Mouse (Mus musculus) MEL (cell line): ENCODE data around the gene Garem2. TPM values are rescaled to one million over a fixed set of nuclear protein-coding genes. Genes with fewer than 3 reads are reported as not detected.

Experiments
- DNase-seq: peaks from one replicate; pipeline ENCODE4 v3.0.0; 2011; ENCODE audit warnings: low read depth, low spot score
- H3K27ac ChIP-seq: 2 replicates; pipeline ENCODE4 v1.5.1; 2012; ENCODE audit warnings: low read depth, mild to moderate bottlenecking, control low read depth, low read length, moderate library complexity; ENCODE audit not compliant: control insufficient read depth
- H3K27me3 ChIP-seq, 2 experiments: fragments of 150-350 bp in 1 of 2; sonication (generic) in 1 of 2; 2 replicates each; pipeline ENCODE4 v1.6.1; 2012; ENCODE audit warnings: low read length in 2 of 2, mild to moderate bottlenecking in 2 of 2, improper control_type of control experiment in 1 of 2, moderate library complexity in 1 of 2; ENCODE audit not compliant: insufficient read depth in 2 of 2, control insufficient read depth in 1 of 2
- H3K36me3 ChIP-seq, 2 experiments: 2 replicates each; pipeline ENCODE4 v1.6.1; 2012 to 2014; ENCODE audit warnings: low read length in 2 of 2, improper control_type of control experiment in 1 of 2, inconsistent platforms in 1 of 2, mild to moderate bottlenecking in 1 of 2; ENCODE audit not compliant: insufficient read depth in 2 of 2, control insufficient read depth in 1 of 2
- H3K4me1 ChIP-seq, 2 experiments: fragments of 150-350 bp in 1 of 2; sonication (generic) in 1 of 2; 2 replicates each; pipeline ENCODE4 v1.6.1; 2012; ENCODE audit warnings: low read length in 2 of 2, improper control_type of control experiment in 1 of 2, mild to moderate bottlenecking in 1 of 2; ENCODE audit not compliant: insufficient read depth in 2 of 2, control insufficient read depth in 1 of 2
- H3K4me3 ChIP-seq, 2 experiments: fragments of 150-350 bp in 1 of 2; sonication (generic) in 1 of 2; 2 replicates each; pipeline ENCODE4 v1.5.1; 2012; ENCODE audit warnings: low read depth in 2 of 2, low read length in 2 of 2, mild to moderate bottlenecking in 2 of 2, moderate library complexity in 2 of 2, control low read depth in 1 of 2, improper control_type of control experiment in 1 of 2; ENCODE audit not compliant: control insufficient read depth in 1 of 2, insufficient read depth in 1 of 2
- H3K79me2 ChIP-seq: 2 replicates; pipeline ENCODE4 v1.6.1; 2012; ENCODE audit warnings: mild to moderate bottlenecking, low read length, moderate library complexity; ENCODE audit not compliant: control insufficient read depth, poor library complexity, insufficient read depth
- H3K9ac ChIP-seq: 2 replicates; pipeline ENCODE4 v1.6.1; 2012; ENCODE audit warnings: low read depth, mild to moderate bottlenecking, control low read depth, low read length, moderate library complexity; ENCODE audit not compliant: control insufficient read depth, poor library complexity, severe bottlenecking
- H3K9me3 ChIP-seq: fragments of 150-350 bp; sonication (generic); replicated peaks from 2 replicates; pipeline ENCODE4 v1.6.1; 2012; ENCODE audit warnings: mild to moderate bottlenecking, low read length, improper control_type of control experiment, moderate library complexity; ENCODE audit not compliant: insufficient read depth
- BHLHE40 ChIP-seq: IDR thresholded peaks from 2 replicates; pipeline ENCODE4 v1.6.1; 2012; ENCODE audit warnings: low read depth, mild to moderate bottlenecking, inconsistent platforms, low read length, improper control_type of control experiment, borderline replicate concordance
- CHD1 ChIP-seq: IDR thresholded peaks from 2 replicates; pipeline ENCODE4 v1.6.1; 2012; ENCODE audit warnings: low read depth, mild to moderate bottlenecking, inconsistent platforms, low read length, improper control_type of control experiment
- CHD2 ChIP-seq: IDR thresholded peaks from 2 replicates; pipeline ENCODE4 v1.6.1; 2011; ENCODE audit warnings: low read length, improper control_type of control experiment
- CTCF ChIP-seq, 3 experiments: IDR thresholded peaks in 2 of 3; conservative IDR thresholded peaks in 1 of 3; 2 replicates each; pipeline ENCODE4 v1.5.1; 2011 to 2012; ENCODE audit warnings: low read length in 3 of 3, low read depth in 2 of 3, mild to moderate bottlenecking in 2 of 3, improper control_type of control experiment in 1 of 3, inconsistent platforms in 1 of 3, mixed read lengths in 1 of 3, moderate library complexity in 1 of 3; ENCODE audit not compliant: control insufficient read depth in 1 of 3, insufficient read depth in 1 of 3, poor library complexity in 1 of 3, severe bottlenecking in 1 of 3
- E2F4 ChIP-seq: IDR thresholded peaks from 2 replicates; pipeline ENCODE4 v1.6.1; 2011; ENCODE audit warnings: low read depth, low read length, improper control_type of control experiment, borderline replicate concordance
- EP300 ChIP-seq, 2 experiments: IDR thresholded peaks; 2 replicates each; pipeline ENCODE4 v1.6.1; 2011; ENCODE audit warnings: improper control_type of control experiment in 2 of 2, low read length in 2 of 2, low read depth in 1 of 2, mild to moderate bottlenecking in 1 of 2
- ETS1 ChIP-seq: IDR thresholded peaks from 2 replicates; pipeline ENCODE4 v1.6.1; 2012; ENCODE audit warnings: low read depth, mild to moderate bottlenecking, inconsistent platforms, low read length, improper control_type of control experiment, moderate library complexity
- GABPA ChIP-seq: IDR thresholded peaks from 2 replicates; pipeline ENCODE4 v1.6.1; 2012; ENCODE audit warnings: low read depth, mild to moderate bottlenecking, inconsistent platforms, low read length, improper control_type of control experiment, moderate library complexity
- GATA1 ChIP-seq: IDR thresholded peaks from 2 replicates; pipeline ENCODE4 v1.6.1; 2011; ENCODE audit warnings: low read depth, low read length, improper control_type of control experiment
- JUND ChIP-seq: IDR thresholded peaks from 2 replicates; pipeline ENCODE4 v1.6.1; 2011; ENCODE audit warnings: low read depth, mild to moderate bottlenecking, improper control_type of control experiment, low read length
- KAT2A ChIP-seq: conservative IDR thresholded peaks from 2 replicates; pipeline ENCODE4 v1.6.1; 2012; ENCODE audit warnings: low read depth, low read length, improper control_type of control experiment, inconsistent platforms
- MAFK ChIP-seq: IDR thresholded peaks from 2 replicates; pipeline ENCODE4 v1.6.1; 2011; ENCODE audit warnings: low read depth, mild to moderate bottlenecking, low read length, improper control_type of control experiment, borderline replicate concordance
- MAX ChIP-seq: IDR thresholded peaks from 2 replicates; pipeline ENCODE4 v1.6.1; 2011; ENCODE audit warnings: low read length, improper control_type of control experiment
- MAZ ChIP-seq: IDR thresholded peaks from 2 replicates; pipeline ENCODE4 v1.6.1; 2012; ENCODE audit warnings: low read depth, mild to moderate bottlenecking, inconsistent platforms, low read length, improper control_type of control experiment
- MEF2A ChIP-seq: IDR thresholded peaks from 2 replicates; pipeline ENCODE4 v1.6.1; 2014; ENCODE audit warnings: low read depth, mild to moderate bottlenecking, inconsistent platforms, low read length, improper control_type of control experiment; ENCODE audit not compliant: poor library complexity, insufficient replicate concordance, severe bottlenecking; ENCODE audit errors: extremely low read depth
- MXI1 ChIP-seq: IDR thresholded peaks from 2 replicates; pipeline ENCODE4 v1.6.1; 2011; ENCODE audit warnings: mild to moderate bottlenecking, low read depth, low read length, improper control_type of control experiment
- MYC ChIP-seq: IDR thresholded peaks from 2 replicates; pipeline ENCODE4 v1.6.1; 2011; ENCODE audit warnings: low read depth, mild to moderate bottlenecking, low read length, improper control_type of control experiment, moderate library complexity
- NRF1 ChIP-seq: IDR thresholded peaks from 2 replicates; pipeline ENCODE4 v1.6.1; 2014; ENCODE audit warnings: low read depth, mild to moderate bottlenecking, inconsistent platforms, low read length, improper control_type of control experiment, moderate library complexity; ENCODE audit not compliant: poor library complexity, insufficient read depth, severe bottlenecking
- POLR2AphosphoS2 ChIP-seq: IDR thresholded peaks from 2 replicates; pipeline ENCODE4 v1.6.1; 2011; ENCODE audit warnings: low read length, improper control_type of control experiment
- SIN3A ChIP-seq: IDR thresholded peaks from 2 replicates; pipeline ENCODE4 v1.6.1; 2012; ENCODE audit warnings: low read length, improper control_type of control experiment, inconsistent platforms
- SMC3 ChIP-seq: IDR thresholded peaks from 2 replicates; pipeline ENCODE4 v1.6.1; 2011; ENCODE audit warnings: low read depth, low read length, improper control_type of control experiment
- TAL1 ChIP-seq: IDR thresholded peaks from 2 replicates; pipeline ENCODE4 v1.6.1; 2012; ENCODE audit warnings: mild to moderate bottlenecking, inconsistent platforms, low read length, moderate library complexity, mixed read lengths
- TBP ChIP-seq: IDR thresholded peaks from 2 replicates; pipeline ENCODE4 v1.8.0; 2011; ENCODE audit warnings: low read depth, low read length, improper control_type of control experiment
- TCF12 ChIP-seq: IDR thresholded peaks from 2 replicates; pipeline ENCODE4 v1.6.1; 2014; ENCODE audit warnings: low read depth, mild to moderate bottlenecking, inconsistent platforms, low read length, improper control_type of control experiment, moderate library complexity
- USF2 ChIP-seq, 2 experiments: IDR thresholded peaks; 2 replicates each; pipeline ENCODE4 v1.6.1; 2011 to 2012; ENCODE audit warnings: improper control_type of control experiment in 2 of 2, low read length in 2 of 2, borderline replicate concordance in 1 of 2, inconsistent platforms in 1 of 2, low read depth in 1 of 2, mild to moderate bottlenecking in 1 of 2; ENCODE audit not compliant: insufficient read depth in 1 of 2
- ZC3H11A ChIP-seq: IDR thresholded peaks from 2 replicates; pipeline ENCODE4 v1.6.1; 2012; ENCODE audit warnings: low read depth, mild to moderate bottlenecking, inconsistent platforms, low read length, improper control_type of control experiment
- ZKSCAN1 ChIP-seq: IDR thresholded peaks from 2 replicates; pipeline ENCODE4 v1.6.1; 2012; ENCODE audit warnings: low read depth, mild to moderate bottlenecking, inconsistent platforms, low read length, improper control_type of control experiment, moderate library complexity
- ZMIZ1 ChIP-seq: IDR thresholded peaks from 2 replicates; pipeline ENCODE4 v1.6.1; 2012; ENCODE audit warnings: low read depth, mild to moderate bottlenecking, inconsistent platforms, low read length, improper control_type of control experiment, moderate library complexity
- ZNF384 ChIP-seq: IDR thresholded peaks from 2 replicates; pipeline ENCODE4 v1.6.1; 2012; ENCODE audit warnings: low read depth, mild to moderate bottlenecking, inconsistent platforms, low read length, improper control_type of control experiment
- polyA plus RNA-seq, 2 experiments: library from polyadenylated mRNA; stranded (reverse) in 1 of 2; unstranded in 1 of 2; fragments of >175 nt in 1 of 2; fragments of >200 nt in 1 of 2; gene quantifications; 2 replicates each; pipeline versions ENCODE4 v1.2.1 to v1.2.4; 2012; ENCODE audit warnings: low replicate concordance in 2 of 2, low read depth in 1 of 2; ENCODE audit not compliant: insufficient read length in 2 of 2, insufficient read depth in 1 of 2, missing spikeins in 1 of 2
- total RNA-seq: library from RNA; depleted of rRNA; stranded (reverse); fragments of 300-350 nt; gene quantifications from 2 replicates; pipeline ENCODE4 v1.2.3, GENCODE M21; 2012

Gene Garem2
- total and polyA plus RNA-seq, 3 experiments, result 0.04 TPM; not detected in 2

DNA sequence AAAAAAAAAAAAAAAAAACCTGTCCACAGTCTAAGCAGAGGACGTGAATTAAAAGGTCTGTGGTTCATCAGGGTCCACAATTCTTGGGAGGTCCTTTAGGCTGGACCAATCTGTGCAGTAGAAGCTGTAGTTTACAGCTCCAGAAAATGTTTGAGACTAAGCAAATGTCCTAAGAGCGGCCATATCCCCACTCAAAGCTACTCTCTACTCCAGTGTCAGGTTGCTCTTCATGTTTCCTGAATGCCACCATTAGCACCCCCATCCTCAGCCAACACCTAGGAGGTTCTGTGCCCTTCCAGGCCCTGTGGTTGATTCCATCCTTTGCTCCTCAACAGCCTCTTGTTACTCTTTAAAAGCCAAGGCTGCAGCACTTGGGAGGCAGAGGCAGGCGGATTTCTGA lies 32.6 kb upstream of the Garem2 start:
- Histone ChIP-seq H3K79me2 (peaks cover 21% of the 10 kb centered on the region), H3K9ac (peak overlapping the region; percentile 75), H3K27me3 (no peaks in the 10 kb centered on the region), H3K27ac (peak overlapping the region; percentile 44), H3K4me3 (peak overlapping the region; percentile 61 to 79), H3K36me3 (peaks cover 4 to 24% of the 10 kb centered on the region in 2 experiments), H3K9me3 (no peaks in the 10 kb centered on the region), H3K4me1 (peaks cover 0 to 14% of the 10 kb centered on the region in 2 experiments; a peak in 3 of 4 replicates)
- DNase-seq, result peak; percentile 50
- TF ChIP-seq ZNF384 (no peak), CTCF (IDR thresholded peaks at IDR 0.05 in 2 of 3, conservative IDR thresholded peaks at IDR 0.05 in 1 of 3; ENCODE audit: control insufficient read depth in 1 of 3, insufficient read depth in 1 of 3, low read depth in 2 of 3, low read length in 3 of 3, poor library complexity in 1 of 3, severe bottlenecking in 1 of 3) (no peak), NRF1 (no peak), KAT2A (no peak), USF2 (IDR thresholded peaks at IDR 0.05; ENCODE audit: borderline replicate concordance in 1 of 2, insufficient read depth in 1 of 2, low read depth in 1 of 2, low read length in 2 of 2) (no peak), GABPA (no peak), TAL1 (no peak), CHD2 (no peak), SIN3A (no peak), ZC3H11A (no peak), MXI1 (no peak), TBP (no peak), POLR2AphosphoS2 (no peak), ETS1 (no peak)

DNA sequence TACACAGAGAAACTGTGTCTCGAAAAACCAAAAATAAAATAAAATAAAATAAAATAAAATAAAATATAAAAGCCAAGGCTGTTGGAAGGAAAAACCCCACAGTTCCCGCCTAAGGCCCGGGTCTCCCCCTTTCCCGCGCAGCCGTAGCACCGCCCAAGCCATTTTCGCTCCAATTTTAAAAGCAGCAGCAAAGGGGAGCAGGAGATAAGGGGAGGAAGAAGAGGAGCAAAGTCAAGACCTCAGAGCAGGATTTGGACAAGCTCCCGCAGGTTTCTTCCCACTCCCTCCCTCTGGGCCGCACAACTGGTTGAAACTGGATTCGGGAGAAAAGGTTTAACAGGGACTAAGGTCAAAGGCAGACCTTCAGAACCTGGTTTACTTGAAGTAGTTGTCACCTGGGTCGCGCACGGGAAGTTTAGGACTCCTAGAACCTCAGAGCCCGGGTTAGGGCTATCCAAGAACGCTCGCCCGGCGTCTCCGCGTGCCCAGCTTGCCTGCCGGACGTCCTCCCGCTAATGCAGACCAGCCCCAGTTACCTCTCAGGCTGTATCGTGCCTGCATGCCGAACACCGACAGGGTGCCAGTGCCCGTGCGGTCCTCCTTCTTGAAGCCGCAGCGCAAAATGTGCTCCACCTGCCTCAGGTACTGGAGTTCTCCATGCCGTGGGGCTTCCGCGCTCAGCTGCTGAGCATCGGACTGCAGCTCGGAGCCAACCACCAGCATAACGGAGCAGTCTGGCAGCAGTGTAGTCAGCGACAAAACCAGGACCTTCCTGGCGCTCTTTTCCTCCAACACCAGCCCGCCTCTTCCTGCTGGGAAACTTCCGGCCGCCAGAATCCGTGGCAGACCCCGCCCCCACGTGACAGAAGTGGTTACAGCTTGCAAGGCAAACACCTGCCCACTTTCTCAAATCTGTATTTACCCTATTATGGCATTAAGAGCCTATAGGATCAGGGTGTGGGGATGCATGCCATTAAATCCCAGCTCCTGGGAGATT lies 31.8 kb upstream of the Garem2 start, which contains the start of gene Tyms:
Gene Tyms (minus strand): TSS at position 793 of the 997 bp plus-strand sequence.
- peak within 1 kb of the TSS; percentile 75 for H3K9ac ChIP-seq
- peaks cover 4 to 24% of the 10 kb centered on the region in 2 experiments for H3K36me3 ChIP-seq
- H3K79me2 ChIP-seq, result peaks cover 19% of the 10 kb centered on the region
- H3K9me3 ChIP-seq, result no peaks in the 10 kb centered on the region
- peak; percentile 96 for DNase-seq
- H3K4me3 ChIP-seq, result peak within 1 kb of the TSS; percentile 61 to 79
- peak within 1 kb of the TSS; percentile 73 for H3K27ac ChIP-seq
- no peaks in the 10 kb centered on the region for H3K27me3 ChIP-seq
- peaks cover 0 to 14% of the 10 kb centered on the region in 2 experiments; a peak in 3 of 4 replicates for H3K4me1 ChIP-seq
- TF ChIP-seq CHD1, result 0 out of 2 replicates have a peak, but pooled peaks have one; percentile 61
- TF ChIP-seq ZC3H11A, result no peak
- TF ChIP-seq MAX, result peak; percentile 91
- TF ChIP-seq NRF1, result peak; percentile 75
- TF ChIP-seq EP300 (IDR thresholded peaks at IDR 0.05; ENCODE audit: low read depth in 1 of 2, low read length in 2 of 2), result peak in 1 of 2 experiments; percentile 2; a peak in 1 of 4 replicates
- peak; percentile 88 for TF ChIP-seq BHLHE40
- TF ChIP-seq GATA1, result peak; percentile 75
- no peak for TF ChIP-seq MAZ
- TF ChIP-seq MXI1, result peak; percentile 90
- peak; percentile 64; the same call in 1 of the 2 replicates for TF ChIP-seq MYC
- TF ChIP-seq TCF12, result peak; percentile 71
- TF ChIP-seq SIN3A, result peak; percentile 84
- no peak for TF ChIP-seq MEF2A
- TF ChIP-seq SMC3, result no peak
- peak; percentile 99 for TF ChIP-seq E2F4
- TF ChIP-seq MAFK, result no peak
- TF ChIP-seq ZKSCAN1, result no peak
- no peak for TF ChIP-seq JUND
- peak; percentile 91 for TF ChIP-seq ZMIZ1
